Mouse (Mus musculus) megakaryocyte, embryonic 14.5 days (primary cell): ENCODE results near the gene Taar9.

Source experiments
- FLI1 ChIP-seq: IDR thresholded peaks from 2 replicates; pipeline ENCODE4 v1.6.1; 2012; ENCODE audit warnings: low read length, inconsistent platforms, mixed read lengths
- GATA1 ChIP-seq: IDR thresholded peaks from 3 replicates; pipeline ENCODE4 v1.6.1; 2012; ENCODE audit warnings: mixed read lengths, low read length, inconsistent platforms, borderline replicate concordance

DNA sequence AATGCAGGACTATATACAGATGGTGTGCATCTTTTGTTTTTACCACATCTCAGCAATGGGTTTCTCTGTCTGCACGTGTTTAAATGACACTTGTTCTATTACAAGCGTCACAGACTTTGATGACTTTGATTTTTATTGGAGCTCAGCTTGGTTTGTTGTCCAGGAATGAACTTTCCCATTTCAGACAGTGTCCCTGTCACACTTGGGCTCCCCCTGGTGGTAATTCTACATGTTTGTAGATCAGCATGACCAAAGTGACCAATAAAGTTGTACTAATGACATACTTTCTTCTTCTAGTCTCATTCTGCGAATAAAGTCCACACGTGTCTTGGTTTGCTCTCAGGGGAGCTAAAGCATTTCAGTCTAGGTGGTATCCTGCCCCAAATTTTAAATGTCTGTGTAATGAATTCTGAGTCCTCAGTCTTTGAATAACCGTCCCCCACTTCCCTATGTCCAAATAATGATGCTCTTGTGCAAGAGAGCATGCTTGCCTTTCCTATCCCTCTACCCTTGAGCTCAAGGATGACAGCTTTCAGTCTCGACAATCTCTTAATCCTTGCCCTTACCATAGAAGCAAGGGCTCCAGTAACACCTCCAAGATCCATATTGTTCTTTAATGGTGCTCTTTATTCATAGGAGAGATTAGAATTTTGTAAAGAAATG is 1.9 kb upstream of the Taar9 start:
- no peak for TF ChIP-seq GATA1
- TF ChIP-seq FLI1 = no peak
